Mouse (Mus musculus) liver, embryonic 13.5 days (tissue): ENCODE measurements around the gene Elf4. TPM values are rescaled to one million over a fixed set of nuclear protein-coding genes. Genes with fewer than 3 reads are reported as not detected.

ENCODE experiments used
- ATAC-seq: fragments of 200-750 bp; cut with Nextera tagmentation; 2 replicates; pipeline ENCODE4 v1.8.0; 2017; ENCODE audit warnings: low read depth, mild to moderate bottlenecking, moderate number of reproducible peaks, moderate library complexity
- DNase-seq: peaks from one replicate; pipeline ENCODE4 v3.0.0; 2022
- H3K27ac ChIP-seq: fragments of 300-500 bp; sonication (generic); 2 replicates; pipeline ENCODE4 v1.5.1; 2015; ENCODE audit warnings: moderate library complexity, mild to moderate bottlenecking, inconsistent platforms
- H3K27me3 ChIP-seq: fragments of 300-500 bp; sonication (generic); 2 replicates; pipeline ENCODE4 v1.6.1; 2015; ENCODE audit warnings: mild to moderate bottlenecking, inconsistent platforms
- H3K36me3 ChIP-seq: fragments of 300-500 bp; sonication (generic); 2 replicates; pipeline ENCODE4 v1.6.1; 2015; ENCODE audit warnings: mild to moderate bottlenecking, inconsistent platforms
- H3K4me1 ChIP-seq: fragments of 300-500 bp; sonication (generic); replicated peaks from 2 replicates; pipeline ENCODE4 v1.6.1; 2015; ENCODE audit warnings: inconsistent platforms
- H3K4me2 ChIP-seq: fragments of 300-500 bp; sonication (generic); 2 replicates; pipeline ENCODE4 v1.6.1; 2015; ENCODE audit warnings: inconsistent platforms, mild to moderate bottlenecking, moderate library complexity
- H3K4me3 ChIP-seq: fragments of 300-500 bp; sonication (generic); replicated peaks from 2 replicates; pipeline ENCODE4 v1.5.1; 2015; ENCODE audit warnings: mild to moderate bottlenecking, inconsistent platforms
- H3K9ac ChIP-seq: fragments of 300-500 bp; sonication (generic); 2 replicates; pipeline ENCODE4 v1.6.1; 2015; ENCODE audit warnings: mild to moderate bottlenecking, inconsistent platforms
- H3K9me3 ChIP-seq: fragments of 300-500 bp; sonication (generic); replicated peaks from 2 replicates; pipeline ENCODE4 v1.6.1; 2016; ENCODE audit warnings: inconsistent platforms
- WGBS: fragments of 180-500 bp; shearing (Covaris S2); methylation state at CpG from one replicate; pipeline ENCODE4 v1.1.7; 2015; ENCODE audit not compliant: insufficient replicate concordance; 5-methylcytosine and 5-hydroxymethylcytosine counted together
- polyA plus RNA-seq: library from polyadenylated mRNA; unstranded; fragments of >200 nt; fragmentation: Nextera tagmentation; extraction: Ambion mirVana; gene quantifications from 2 replicates; pipeline ENCODE4 v1.2.1, GENCODE M21; 2015

Elf4 gene
- polyA plus RNA-seq, 1 experiment from 2014 or later: 1.8 TPM

GRCm38 (mm10) chrX:48365836-48366577 lies 96.9 kb downstream of the Elf4 start:
- no peak for ATAC-seq
- Histone ChIP-seq H3K27ac (no peak overlapping the region), H3K4me3 (no peak overlapping the region), H3K27me3 (no peaks in the 10 kb centered on the region), H3K4me1 (no peaks in the 10 kb centered on the region), H3K4me2 (no peak overlapping the region), H3K36me3 (peaks cover 59% of the 10 kb centered on the region), H3K9me3 (no peaks in the 10 kb centered on the region), H3K9ac (no peak overlapping the region)
- no peak for DNase-seq
- 66% methylated on average over 15 of the region's 15 CpGs for WGBS

Other genes starting within 250 kb of the Elf4 start
- 16.6 and 21.6 TPM in 2 replicates for gene Utp14a, start 206.3 kb downstream of the Elf4 start, polyA plus RNA-seq
- gene Bcorl1, start 121.8 kb downstream of the Elf4 start, polyA plus RNA-seq: 2.8 TPM in 2 replicates
- gene Aifm1, start 50.4 kb upstream of the Elf4 start, polyA plus RNA-seq: 65.7 and 76.3 TPM in 2 replicates
- gene Rab33a, start 56.2 kb upstream of the Elf4 start, polyA plus RNA-seq: 0.53 and 0.56 TPM in 2 replicates
- gene Zfp280c, start 131.4 kb upstream of the Elf4 start, polyA plus RNA-seq: 3.5 and 5.2 TPM in 2 replicates
- 4.9 and 6.2 TPM in 2 replicates for gene Slc25a14, start 160.3 kb upstream of the Elf4 start, polyA plus RNA-seq
- gene Gpr119, start 211.3 kb upstream of the Elf4 start, polyA plus RNA-seq: not detected in 2 replicates
- 19.9 and 20.1 TPM in 2 replicates for gene Rbmx2, start 231.9 kb upstream of the Elf4 start, polyA plus RNA-seq